Mouse (Mus musculus) neural tube, embryonic 13.5 days (tissue): ENCODE measurements around the gene Abraxas1. TPM values are rescaled to one million over a fixed set of nuclear protein-coding genes. Genes with fewer than 3 reads are reported as not detected.

Experiments
- ATAC-seq: fragments of 200-750 bp; cut with Nextera tagmentation; 2 replicates; pipeline ENCODE4 v1.8.0; 2017; ENCODE audit warnings: low read depth, mild to moderate bottlenecking, moderate TSS enrichment, moderate library complexity
- H3K27ac ChIP-seq: fragments of 300-500 bp; sonication (generic); replicated peaks from 2 replicates; pipeline ENCODE4 v1.5.1; 2015; ENCODE audit warnings: moderate library complexity, mild to moderate bottlenecking, inconsistent platforms
- H3K27me3 ChIP-seq: fragments of 300-500 bp; sonication (generic); 2 replicates; pipeline ENCODE4 v1.6.1; 2015; ENCODE audit warnings: mild to moderate bottlenecking, inconsistent platforms
- H3K36me3 ChIP-seq: fragments of 300-500 bp; sonication (generic); 2 replicates; pipeline ENCODE4 v1.6.1; 2015; ENCODE audit warnings: mild to moderate bottlenecking, inconsistent platforms
- H3K4me1 ChIP-seq: fragments of 300-500 bp; sonication (generic); replicated peaks from 2 replicates; pipeline ENCODE4 v1.6.1; 2015; ENCODE audit warnings: inconsistent platforms
- H3K4me2 ChIP-seq: fragments of 300-500 bp; sonication (generic); 2 replicates; pipeline ENCODE4 v1.6.1; 2015; ENCODE audit warnings: inconsistent platforms, mild to moderate bottlenecking, moderate library complexity
- H3K4me3 ChIP-seq: fragments of 300-500 bp; sonication (generic); 2 replicates; pipeline ENCODE4 v1.5.1; 2015; ENCODE audit warnings: mild to moderate bottlenecking, inconsistent platforms
- H3K9ac ChIP-seq: fragments of 300-500 bp; sonication (generic); 2 replicates; pipeline ENCODE4 v1.6.1; 2015; ENCODE audit warnings: moderate library complexity, mild to moderate bottlenecking, inconsistent platforms
- H3K9me3 ChIP-seq: fragments of 300-500 bp; sonication (generic); 2 replicates; pipeline ENCODE4 v1.6.1; 2016; ENCODE audit warnings: inconsistent platforms
- WGBS: fragments of 180-500 bp; shearing (Covaris S2); methylation state at CpG from one replicate; pipeline ENCODE4 v1.1.7; 2015; 5-methylcytosine and 5-hydroxymethylcytosine counted together
- polyA plus RNA-seq: library from polyadenylated mRNA; unstranded; fragments of >200 nt; fragmentation: Nextera tagmentation; extraction: Ambion mirVana; gene quantifications from 2 replicates; pipeline ENCODE4 v1.2.1, GENCODE M21; 2015

Abraxas1 gene
- polyA plus RNA-seq, 1 experiment from 2014 or later = 14.3 TPM

DNA sequence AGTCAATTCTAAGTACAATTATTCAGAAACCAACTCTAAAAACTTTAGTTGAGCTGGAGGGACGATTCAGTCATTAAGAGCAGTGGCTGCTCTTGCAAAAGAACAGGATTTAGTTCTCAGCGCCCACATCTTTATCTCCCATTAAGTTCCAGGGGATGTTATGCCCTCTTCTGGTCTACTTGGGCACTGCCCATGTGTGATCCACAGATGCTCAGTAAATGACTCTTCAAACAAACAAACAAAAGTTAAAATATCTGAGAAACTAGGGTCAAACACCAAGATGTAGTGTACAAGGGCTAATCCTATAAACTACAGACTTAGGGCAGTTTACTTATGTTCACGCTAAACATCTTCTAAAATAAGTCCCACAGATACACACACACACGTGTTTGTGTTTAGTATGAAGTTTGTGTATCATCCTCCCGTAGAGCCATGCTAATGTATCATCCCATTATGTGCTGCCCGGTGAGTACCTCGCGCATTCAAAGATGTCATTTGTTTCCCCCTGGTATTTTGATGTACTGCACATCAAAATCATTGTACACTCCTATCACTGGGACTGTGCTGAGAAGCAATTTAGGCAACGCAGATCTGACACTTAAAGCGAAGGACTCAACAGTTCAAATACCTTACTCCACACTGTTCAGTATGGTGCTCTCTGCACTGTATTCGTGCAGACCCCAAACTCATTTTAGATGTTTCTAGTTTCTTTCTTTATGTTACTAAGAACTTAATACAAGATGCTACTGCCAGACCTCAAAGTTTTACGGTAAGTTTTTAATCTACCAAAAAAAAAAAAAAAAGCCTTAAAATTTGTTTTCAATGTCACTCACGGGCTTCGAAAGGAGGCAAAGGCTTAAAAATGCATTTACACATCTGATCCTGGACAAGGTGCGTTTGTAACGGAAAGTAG is 941 bp downstream of the Abraxas1 start:
- ATAC-seq = peak; percentile 36; the same call in 1 of the 2 replicates
- Histone ChIP-seq H3K36me3 (peaks cover 7% of the 10 kb centered on the region; the same call in 1 of the 2 replicates), H3K27ac (peak overlapping the region; percentile 85)

DNA sequence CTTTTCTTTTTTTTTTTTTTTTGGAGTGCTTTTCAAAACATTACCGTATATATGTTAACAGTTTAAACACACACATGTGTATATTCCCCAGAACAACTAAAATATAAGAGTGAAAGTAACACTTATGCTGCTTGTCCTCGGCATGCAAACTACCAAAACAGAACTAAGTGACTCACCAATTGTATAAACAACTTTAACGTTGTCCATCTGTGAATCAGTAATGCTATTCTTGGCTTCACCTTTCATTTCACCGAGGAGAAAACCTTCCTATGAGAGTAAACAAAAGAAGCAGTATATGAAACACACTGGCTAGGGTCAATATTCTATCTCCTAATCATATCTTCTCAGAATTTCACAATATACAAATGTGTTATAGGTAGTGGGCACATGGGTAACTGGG is 2.4 kb downstream of the Abraxas1 start:
- Histone ChIP-seq H3K36me3 (peaks cover 11% of the 10 kb centered on the region; the same call in 1 of the 2 replicates), H3K9ac (no peak overlapping the region), H3K27me3 (no peaks in the 10 kb centered on the region), H3K4me2 (no peak overlapping the region), H3K4me3 (no peak overlapping the region), H3K9me3 (no peaks in the 10 kb centered on the region), H3K27ac (no peak overlapping the region), H3K4me1 (peaks cover 9% of the 10 kb centered on the region)
- WGBS = 85% methylated on average over 4 of the region's 4 CpGs
- no peak for ATAC-seq

More for the DNA sequence above, 941 bp downstream of the Abraxas1 start:
- WGBS = 30% methylated on average over 16 of the region's 16 CpGs
- peak overlapping the region; percentile 91 for H3K9ac ChIP-seq
- H3K27me3 ChIP-seq = no peaks in the 10 kb centered on the region
- peak overlapping the region; percentile 88 for H3K4me2 ChIP-seq
- no peaks in the 10 kb centered on the region for H3K9me3 ChIP-seq
- peaks cover 9% of the 10 kb centered on the region for H3K4me1 ChIP-seq
- peak overlapping the region; percentile 84 for H3K4me3 ChIP-seq

DNA sequence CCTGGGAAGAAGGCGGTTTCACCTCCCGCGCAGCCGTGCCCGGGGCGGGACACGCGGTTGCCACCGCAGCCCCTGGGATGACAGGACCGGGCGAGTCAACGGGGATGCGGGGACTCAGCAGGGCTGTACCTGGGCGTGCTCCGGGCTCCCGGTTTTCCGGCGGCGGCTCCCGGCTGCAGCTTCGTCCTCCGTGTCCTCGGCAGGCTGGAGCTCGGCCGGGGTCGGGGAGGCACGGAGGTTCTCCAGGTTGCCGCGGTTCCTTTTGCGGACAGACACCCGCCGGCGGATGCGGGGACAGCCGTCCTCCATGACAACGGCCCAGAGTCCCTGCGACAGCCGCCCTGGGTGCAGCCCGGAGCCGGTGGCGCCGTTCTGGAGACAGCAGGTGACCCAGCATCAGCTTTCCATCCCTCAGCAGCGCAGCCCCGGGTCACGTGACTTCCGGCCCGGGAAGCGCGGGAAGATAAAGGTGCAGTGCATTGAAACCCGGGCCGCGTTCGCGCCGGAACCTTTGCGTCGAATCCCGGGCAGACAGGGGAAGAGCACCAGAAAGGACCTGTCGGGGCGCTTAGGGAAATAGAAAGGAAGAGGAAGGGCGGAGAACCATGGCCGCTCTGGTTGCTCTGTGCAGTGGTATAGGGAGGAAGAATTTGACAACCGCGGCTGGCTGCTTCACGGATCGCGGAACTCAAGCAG is 22.5 kb downstream of the Abraxas1 start, which contains the start of the genes Helq and Mrps18c:
TSS of gene Helq (minus strand) at position 434 of the 696 bp plus-strand sequence.
TSS of gene Mrps18c (plus strand) at position 463 of the 696 bp plus-strand sequence.
- Histone ChIP-seq H3K4me3 (peak within 1 kb of the TSS; percentile 78), H3K36me3 (peaks cover 38% of the 10 kb centered on the region), H3K4me2 (peak within 1 kb of the TSS; percentile 75), H3K27ac (0 out of 2 replicates have a peak within 1 kb of the TSS, but pooled peaks have one; percentile 55), H3K9me3 (no peaks in the 10 kb centered on the region), H3K9ac (peak within 1 kb of the TSS; percentile 85), H3K4me1 (peaks cover 23% of the 10 kb centered on the region), H3K27me3 (no peaks in the 10 kb centered on the region)
- under 1% methylated on average over 67 of the region's 67 CpGs for WGBS
- ATAC-seq = peak; percentile 97

DNA sequence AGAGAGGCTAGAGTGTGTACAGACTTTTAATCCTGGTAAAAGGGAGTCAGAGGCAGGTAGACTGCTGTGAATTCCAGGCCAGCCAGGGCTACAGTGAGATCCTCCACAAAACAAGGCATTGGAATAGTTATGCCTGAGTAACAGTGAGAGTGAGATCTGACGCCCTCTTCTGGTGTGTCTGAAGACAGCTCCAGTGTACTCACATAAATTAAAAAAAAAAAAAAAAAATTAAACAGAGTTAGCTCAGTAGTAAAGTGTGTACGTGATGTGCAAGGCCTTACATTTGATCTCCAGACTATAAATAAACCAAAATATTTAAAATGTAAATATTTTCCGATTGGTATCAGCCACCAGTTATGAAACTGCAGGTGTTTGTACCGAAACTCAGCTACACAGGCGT is 26.7 kb downstream of the Abraxas1 start:
- WGBS = 86% methylated on average over 5 of the region's 5 CpGs
- H3K4me2 ChIP-seq = no peak overlapping the region
- no peaks in the 10 kb centered on the region for H3K9me3 ChIP-seq
- no peak overlapping the region for H3K4me3 ChIP-seq
- H3K27ac ChIP-seq = no peak overlapping the region
- peaks cover 66% of the 10 kb centered on the region for H3K36me3 ChIP-seq
- H3K4me1 ChIP-seq = peaks cover 16% of the 10 kb centered on the region
- no peaks in the 10 kb centered on the region for H3K27me3 ChIP-seq
- ATAC-seq = no peak
- no peak overlapping the region for H3K9ac ChIP-seq

DNA sequence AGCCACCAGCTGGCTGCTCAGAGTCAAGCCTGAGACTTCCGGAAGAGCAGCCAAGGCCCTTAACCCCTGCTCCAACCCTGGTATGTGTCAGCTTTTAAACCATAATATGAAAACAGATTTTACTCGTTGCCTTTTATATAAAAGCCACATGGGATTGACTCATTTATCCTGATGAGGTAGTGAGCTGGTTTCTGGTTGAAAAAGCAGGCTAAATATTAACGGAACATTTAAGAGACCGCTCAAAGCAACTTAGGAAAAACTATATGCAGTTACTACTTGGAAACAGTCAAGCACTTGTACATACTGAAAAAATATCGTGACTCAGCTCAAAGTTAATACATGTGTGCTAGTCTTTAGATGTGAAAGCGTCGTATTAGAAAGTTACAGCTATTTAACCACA is 28.5 kb downstream of the Abraxas1 start:
- H3K4me2 ChIP-seq = no peak overlapping the region
- no peak overlapping the region for H3K4me3 ChIP-seq
- no peak overlapping the region for H3K9ac ChIP-seq
- WGBS = 92% methylated on average over 7 of the region's 7 CpGs
- H3K27me3 ChIP-seq = no peaks in the 10 kb centered on the region
- no peaks in the 10 kb centered on the region for H3K9me3 ChIP-seq
- no peak for ATAC-seq
- peaks cover 84% of the 10 kb centered on the region for H3K36me3 ChIP-seq
- H3K27ac ChIP-seq = no peak overlapping the region
- peaks cover 7% of the 10 kb centered on the region for H3K4me1 ChIP-seq

DNA sequence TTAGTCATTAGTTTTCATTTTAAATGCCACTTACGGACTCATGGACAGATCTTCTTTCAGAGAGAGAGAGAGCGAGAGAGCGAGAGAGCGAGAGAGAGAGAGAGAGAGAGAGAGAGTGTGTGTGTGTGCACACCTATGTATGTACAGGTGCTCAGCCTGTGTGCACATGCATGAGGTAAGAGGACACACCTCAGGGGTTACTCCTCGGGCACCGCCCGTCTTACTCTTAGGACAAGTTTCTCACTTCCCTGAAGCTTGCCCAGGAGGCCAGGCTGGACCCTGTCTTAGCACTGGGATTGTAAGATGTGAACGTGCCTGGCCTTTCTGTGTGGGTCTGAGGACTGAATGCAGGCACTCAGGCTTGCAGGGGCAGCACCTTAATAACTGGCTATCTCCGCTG is 33.2 kb downstream of the Abraxas1 start:
- Histone ChIP-seq H3K36me3 (peaks cover 93% of the 10 kb centered on the region), H3K9me3 (no peaks in the 10 kb centered on the region), H3K4me1 (no peaks in the 10 kb centered on the region), H3K4me3 (no peak overlapping the region), H3K27ac (no peak overlapping the region), H3K9ac (no peak overlapping the region), H3K27me3 (no peaks in the 10 kb centered on the region), H3K4me2 (no peak overlapping the region)
- ATAC-seq = no peak
- WGBS = 95% methylated on average over 9 of the region's 9 CpGs

DNA sequence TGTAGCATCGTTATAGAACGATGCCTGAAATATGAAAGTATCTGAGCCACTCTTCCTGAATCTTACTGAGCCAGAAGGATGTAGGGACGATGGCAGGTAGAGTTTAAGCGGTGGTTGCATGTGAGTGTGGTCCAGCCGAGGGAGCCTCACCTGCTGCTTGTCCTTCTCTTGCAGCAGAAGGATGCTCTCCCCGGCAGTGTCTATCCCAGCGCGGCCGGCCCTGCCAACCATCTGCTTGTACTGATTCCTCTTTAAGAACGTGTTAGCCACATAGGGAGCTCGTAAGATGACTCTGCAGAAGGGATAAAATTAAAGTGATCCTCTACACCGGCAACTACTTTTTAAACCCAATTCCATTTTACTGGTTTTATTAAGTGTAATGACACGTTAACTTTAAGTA is 41.8 kb downstream of the Abraxas1 start:
- no peaks in the 10 kb centered on the region for H3K9me3 ChIP-seq
- H3K27ac ChIP-seq = no peak overlapping the region
- no peaks in the 10 kb centered on the region for H3K27me3 ChIP-seq
- ATAC-seq = no peak
- no peak overlapping the region for H3K4me3 ChIP-seq
- H3K9ac ChIP-seq = no peak overlapping the region
- 95% methylated on average over 13 of the region's 13 CpGs for WGBS
- H3K4me1 ChIP-seq = no peaks in the 10 kb centered on the region
- H3K36me3 ChIP-seq = peaks cover 83% of the 10 kb centered on the region
- H3K4me2 ChIP-seq = no peak overlapping the region

DNA sequence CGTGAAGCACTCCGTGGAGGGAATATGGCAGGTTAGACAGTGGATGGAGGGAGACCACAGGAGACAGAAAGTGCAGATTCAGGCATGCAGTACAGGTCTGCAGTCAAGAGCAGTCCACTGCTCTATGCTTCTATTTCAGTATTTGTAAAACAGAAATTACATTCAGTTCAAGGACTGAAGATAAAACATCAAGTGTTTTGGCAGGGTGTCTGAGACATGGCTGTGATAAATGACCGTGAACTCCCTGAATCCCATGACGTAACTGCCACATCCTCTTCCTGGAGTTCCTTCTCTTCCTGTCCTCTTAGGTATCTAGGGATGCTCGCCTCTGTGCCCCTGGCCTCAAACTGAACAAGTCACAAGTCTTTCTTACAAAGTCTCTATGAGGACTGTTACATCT is 43.9 kb downstream of the Abraxas1 start:
- WGBS = 92% methylated on average over 5 of the region's 5 CpGs
- no peak overlapping the region for H3K4me3 ChIP-seq
- H3K9ac ChIP-seq = no peak overlapping the region
- ATAC-seq = no peak
- no peak overlapping the region for H3K27ac ChIP-seq
- no peaks in the 10 kb centered on the region for H3K9me3 ChIP-seq
- no peaks in the 10 kb centered on the region for H3K4me1 ChIP-seq
- no peak overlapping the region for H3K4me2 ChIP-seq
- H3K36me3 ChIP-seq = peaks cover 81% of the 10 kb centered on the region
- H3K27me3 ChIP-seq = no peaks in the 10 kb centered on the region

DNA sequence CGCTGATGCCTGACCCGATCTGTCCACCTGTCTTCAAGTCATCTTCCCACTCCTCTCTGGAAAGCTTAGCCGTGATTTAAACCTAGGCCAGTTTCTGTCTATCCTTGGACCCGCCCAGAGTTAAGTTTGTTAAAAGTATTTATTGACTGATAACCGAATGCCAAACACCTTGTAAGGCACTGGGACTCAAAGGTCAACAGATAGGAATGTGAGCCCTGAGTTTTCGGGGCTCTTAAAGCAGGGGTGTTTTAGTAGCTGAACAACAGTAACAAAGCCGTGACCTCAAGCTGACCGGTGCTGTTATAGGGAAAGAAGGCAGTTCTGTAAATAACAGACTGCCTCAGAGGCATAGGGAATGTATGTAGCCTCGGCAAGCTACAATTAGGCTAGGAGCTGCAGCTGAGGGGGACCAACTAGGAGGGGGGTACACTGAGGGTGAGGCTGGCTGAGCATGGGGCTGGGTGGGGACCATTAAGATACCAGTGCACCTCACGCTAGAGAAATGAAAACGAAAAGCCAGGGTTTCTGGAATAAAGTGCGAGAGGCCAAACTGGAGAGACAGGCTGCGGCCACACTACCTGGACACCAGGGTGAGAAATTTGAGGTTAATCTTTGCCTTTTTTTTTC is 44.9 kb downstream of the Abraxas1 start:
- Histone ChIP-seq H3K4me1 (no peaks in the 10 kb centered on the region), H3K27me3 (no peaks in the 10 kb centered on the region), H3K4me3 (no peak overlapping the region), H3K9ac (no peak overlapping the region), H3K4me2 (no peak overlapping the region), H3K9me3 (no peaks in the 10 kb centered on the region), H3K36me3 (peaks cover 81% of the 10 kb centered on the region), H3K27ac (no peak overlapping the region)
- WGBS = 86% methylated on average over 13 of the region's 13 CpGs
- no peak for ATAC-seq

DNA sequence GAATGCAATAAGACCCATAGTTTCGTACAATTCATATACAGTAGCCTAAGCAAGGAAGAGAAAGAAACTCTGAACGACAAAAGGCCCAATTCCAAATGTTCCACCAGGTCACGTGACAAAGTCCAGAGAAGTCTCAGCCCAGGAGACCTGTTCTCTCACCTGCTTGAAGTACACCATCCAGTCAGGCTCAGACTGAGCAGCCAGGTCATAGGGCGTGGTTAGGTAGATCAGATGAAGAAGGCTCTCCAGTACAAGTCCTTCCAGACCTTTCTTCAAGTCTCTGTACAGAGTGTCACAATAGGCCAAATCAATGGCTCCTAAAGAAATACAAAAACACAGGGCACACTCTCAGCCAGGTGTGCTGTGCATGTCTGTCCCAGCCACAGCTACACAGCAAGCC is 49.2 kb downstream of the Abraxas1 start:
- H3K9ac ChIP-seq = no peak overlapping the region
- 95% methylated on average over 4 of the region's 4 CpGs for WGBS
- no peak overlapping the region for H3K27ac ChIP-seq
- no peak for ATAC-seq
- H3K9me3 ChIP-seq = no peaks in the 10 kb centered on the region
- no peaks in the 10 kb centered on the region for H3K4me1 ChIP-seq
- H3K36me3 ChIP-seq = peaks cover 88% of the 10 kb centered on the region
- H3K27me3 ChIP-seq = no peaks in the 10 kb centered on the region
- no peak overlapping the region for H3K4me3 ChIP-seq
- H3K4me2 ChIP-seq = no peak overlapping the region

DNA sequence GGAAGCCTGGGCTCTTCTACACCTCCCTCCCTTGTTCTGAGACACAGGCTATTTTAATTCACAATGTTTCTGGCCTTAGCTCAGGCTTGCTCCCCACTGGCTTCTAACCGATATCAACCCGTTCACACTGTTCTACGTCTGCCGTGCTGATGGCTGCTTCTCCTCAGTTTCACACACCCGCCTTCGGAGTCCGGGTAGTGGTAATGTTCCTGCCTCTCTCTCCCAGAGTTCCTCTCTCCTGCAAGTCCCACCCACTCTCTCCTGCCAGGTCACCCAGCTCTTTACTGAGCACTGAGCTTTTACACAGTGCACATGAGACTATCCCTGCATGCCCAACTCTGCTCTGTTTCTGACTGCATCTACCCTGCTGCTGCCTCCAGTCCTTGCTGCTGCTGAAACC is 54.7 kb downstream of the Abraxas1 start:
- Histone ChIP-seq H3K9me3 (no peaks in the 10 kb centered on the region), H3K4me2 (no peak overlapping the region), H3K9ac (no peak overlapping the region), H3K4me3 (no peak overlapping the region), H3K27me3 (no peaks in the 10 kb centered on the region), H3K36me3 (peaks cover 93% of the 10 kb centered on the region), H3K4me1 (no peaks in the 10 kb centered on the region), H3K27ac (no peak overlapping the region)
- 96% methylated on average over 7 of the region's 7 CpGs for WGBS
- no peak for ATAC-seq

DNA sequence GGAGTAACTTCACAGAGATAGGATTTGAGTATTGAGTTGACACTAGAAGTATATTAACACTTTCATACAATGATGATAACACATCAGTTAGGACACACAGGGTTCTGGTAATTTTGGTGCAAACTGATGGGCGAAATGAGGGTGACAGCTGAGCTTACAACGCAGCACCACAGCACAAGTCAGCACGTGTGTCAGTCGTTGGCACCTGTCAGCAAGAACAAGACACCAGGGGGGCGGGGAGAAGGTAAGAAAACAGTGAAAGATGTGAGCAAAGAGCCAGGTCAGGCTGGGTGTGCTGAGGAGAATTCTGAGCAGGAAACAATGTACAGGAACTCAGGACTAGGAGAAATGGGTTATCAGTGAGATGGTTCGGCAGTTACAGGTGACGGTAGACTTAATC is 59.0 kb downstream of the Abraxas1 start:
- H3K4me3 ChIP-seq = no peak overlapping the region
- H3K4me1 ChIP-seq = no peaks in the 10 kb centered on the region
- no peak overlapping the region for H3K27ac ChIP-seq
- no peaks in the 10 kb centered on the region for H3K27me3 ChIP-seq
- no peak overlapping the region for H3K9ac ChIP-seq
- no peak overlapping the region for H3K4me2 ChIP-seq
- ATAC-seq = no peak
- H3K36me3 ChIP-seq = peaks cover 60% of the 10 kb centered on the region
- H3K9me3 ChIP-seq = no peaks in the 10 kb centered on the region
- WGBS = 96% methylated on average over 7 of the region's 7 CpGs
